Mouse (Mus musculus) heart, embryonic 14.5 days (tissue): ENCODE data around the gene F12. TPM values are rescaled to one million over a fixed set of nuclear protein-coding genes. Genes with fewer than 3 reads are reported as not detected.

Experiments
- ATAC-seq: fragments of 200-750 bp; cut with Nextera tagmentation; 2 replicates; pipeline ENCODE4 v1.8.0; 2017; ENCODE audit warnings: low read depth, moderate TSS enrichment; ENCODE audit not compliant: insufficient number of reproducible peaks, insufficient read depth, low FRiP score
- H3K27ac ChIP-seq, 2 experiments: fragments of 200-500 bp in 1 of 2; fragments of 300-500 bp in 1 of 2; sonication (generic) in 1 of 2; replicated peaks in 1 of 2; 2 replicates each; pipeline ENCODE4 v1.5.1; 2012 to 2014; ENCODE audit warnings: low read depth in 2 of 2, low read length in 2 of 2, control low read depth in 1 of 2, mild to moderate bottlenecking in 1 of 2, mixed read lengths in 1 of 2; ENCODE audit not compliant: control insufficient read depth in 1 of 2, insufficient read depth in 1 of 2
- H3K27me3 ChIP-seq: fragments of 300-500 bp; sonication (generic); 2 replicates; pipeline ENCODE4 v1.6.1; 2014; ENCODE audit warnings: mild to moderate bottlenecking, low read length, control low read depth; ENCODE audit not compliant: control insufficient read depth, insufficient read depth
- H3K36me3 ChIP-seq: fragments of 300-500 bp; sonication (generic); 2 replicates; pipeline ENCODE4 v1.6.1; 2014; ENCODE audit warnings: mild to moderate bottlenecking, control low read depth, low read length, mixed read lengths; ENCODE audit not compliant: control insufficient read depth, insufficient read depth
- H3K4me1 ChIP-seq, 2 experiments: fragments of 200-500 bp in 1 of 2; fragments of 300-500 bp in 1 of 2; sonication (generic) in 1 of 2; 2 replicates each; pipeline ENCODE4 v1.6.1; 2012 to 2014; ENCODE audit warnings: low read length in 2 of 2, control low read depth in 1 of 2, mixed read lengths in 1 of 2; ENCODE audit not compliant: control insufficient read depth in 2 of 2, insufficient read depth in 2 of 2
- H3K4me2 ChIP-seq: fragments of 300-500 bp; sonication (generic); 2 replicates; pipeline ENCODE4 v1.6.1; 2014; ENCODE audit warnings: mild to moderate bottlenecking, low read length
- H3K4me3 ChIP-seq, 2 experiments: fragments of 200-500 bp in 1 of 2; fragments of 300-500 bp in 1 of 2; sonication (generic) in 1 of 2; 2 replicates each; pipeline ENCODE4 v1.5.1; 2012 to 2014; ENCODE audit warnings: low read length in 2 of 2, mild to moderate bottlenecking in 2 of 2, control low read depth in 1 of 2, low read depth in 1 of 2, moderate library complexity in 1 of 2; ENCODE audit not compliant: control insufficient read depth in 1 of 2, insufficient read depth in 1 of 2
- H3K9ac ChIP-seq: fragments of 300-500 bp; sonication (generic); 2 replicates; pipeline ENCODE4 v1.6.1; 2014; ENCODE audit warnings: mild to moderate bottlenecking, low read length
- H3K9me3 ChIP-seq: fragments of 300-500 bp; sonication (generic); 2 replicates; pipeline ENCODE4 v1.6.1; 2016; ENCODE audit warnings: low read length, control low read depth; ENCODE audit not compliant: control insufficient read depth
- WGBS: fragments of 180-500 bp; shearing (Covaris S2); extraction: QIAGEN DNeasy Blood & Tissue Kit; methylation state at CpG from one replicate; pipeline ENCODE4 v1.1.7; 2014; 5-methylcytosine and 5-hydroxymethylcytosine counted together
- polyA plus RNA-seq: library from polyadenylated mRNA; unstranded; fragments of >200 nt; fragmentation: Nextera tagmentation; extraction: Ambion mirVana; gene quantifications from 2 replicates; pipeline ENCODE4 v1.2.1, GENCODE M21; 2014

Gene F12
- polyA plus RNA-seq, 1 experiment from 2014 or later, result not detected

DNA sequence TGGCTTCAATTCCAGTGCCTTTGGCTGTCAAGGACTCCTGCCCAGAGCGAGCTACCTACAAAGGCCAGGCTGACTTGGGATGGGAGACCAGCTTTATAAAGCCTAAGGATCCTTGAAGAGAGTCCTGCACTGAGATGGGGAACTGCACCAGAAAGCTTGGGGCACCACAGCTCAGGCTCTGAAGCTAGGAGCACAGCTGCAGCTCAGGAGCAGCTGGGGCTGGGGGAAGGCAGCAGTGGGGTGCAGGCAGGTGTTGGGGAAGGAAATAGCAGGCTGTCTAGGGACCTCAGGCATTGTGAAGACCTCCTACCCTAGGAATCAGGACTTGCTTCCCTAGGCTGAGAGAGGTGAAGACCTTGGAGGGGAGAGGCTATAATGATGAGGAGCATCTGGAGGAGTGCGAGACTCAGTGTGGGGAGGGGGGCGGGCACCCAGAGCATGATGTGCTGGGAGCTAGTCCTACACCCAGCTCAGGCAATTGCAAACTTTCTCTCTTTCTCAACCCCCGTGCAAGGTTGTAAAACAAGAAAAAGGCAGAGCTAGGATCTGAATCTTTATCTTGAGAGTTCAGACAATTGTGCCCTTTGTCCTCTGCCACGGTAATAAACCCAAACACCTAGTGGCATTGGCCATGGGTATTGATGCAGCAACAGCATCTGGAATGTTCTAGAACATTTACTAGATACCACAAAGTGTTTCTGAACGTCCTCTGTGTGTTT, 52.2 kb downstream of the F12 start:
- H3K9me3 ChIP-seq, result no peaks in the 10 kb centered on the region
- no peak overlapping the region for H3K4me3 ChIP-seq
- no peak overlapping the region for H3K27ac ChIP-seq
- H3K4me2 ChIP-seq, result no peak overlapping the region
- no peak for ATAC-seq
- WGBS, result 54% methylated on average over 6 of the region's 6 CpGs
- H3K4me1 ChIP-seq, result peaks cover 0 to 3% of the 10 kb centered on the region in 2 experiments; a peak in 2 of 4 replicates
- H3K36me3 ChIP-seq, result no peaks in the 10 kb centered on the region
- no peak overlapping the region for H3K9ac ChIP-seq
- peaks cover 63% of the 10 kb centered on the region for H3K27me3 ChIP-seq

DNA sequence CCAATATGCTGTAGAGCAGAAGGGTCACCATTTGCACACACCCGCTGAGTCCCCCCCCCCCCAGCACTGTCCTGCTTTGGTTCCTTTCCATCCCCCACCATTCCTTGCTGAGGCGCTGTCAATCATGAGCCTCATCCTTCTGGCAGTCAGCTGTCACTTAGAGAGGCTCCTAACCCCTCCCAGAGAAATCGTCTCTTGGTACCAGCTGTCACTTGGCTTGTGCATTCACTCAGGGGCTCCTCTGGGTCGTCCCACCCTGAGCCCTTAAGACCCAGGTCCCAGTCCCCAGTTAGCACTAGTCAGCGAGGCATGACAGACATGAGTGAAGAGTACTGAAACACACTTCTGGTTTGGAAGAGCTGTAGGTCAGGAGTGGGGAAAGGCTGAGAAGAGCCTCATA, 54.9 kb downstream of the F12 start:
- H3K4me1 ChIP-seq, result peaks cover 0 to 3% of the 10 kb centered on the region in 2 experiments; a peak in 1 of 4 replicates
- peaks cover 40% of the 10 kb centered on the region for H3K27me3 ChIP-seq
- 44% methylated on average over 4 of the region's 5 CpGs for WGBS
- ATAC-seq, result no peak
- no peaks in the 10 kb centered on the region for H3K36me3 ChIP-seq
- no peak overlapping the region for H3K27ac ChIP-seq
- no peak overlapping the region for H3K9ac ChIP-seq
- H3K9me3 ChIP-seq, result no peaks in the 10 kb centered on the region
- no peak overlapping the region for H3K4me3 ChIP-seq
- H3K4me2 ChIP-seq, result no peak overlapping the region

DNA sequence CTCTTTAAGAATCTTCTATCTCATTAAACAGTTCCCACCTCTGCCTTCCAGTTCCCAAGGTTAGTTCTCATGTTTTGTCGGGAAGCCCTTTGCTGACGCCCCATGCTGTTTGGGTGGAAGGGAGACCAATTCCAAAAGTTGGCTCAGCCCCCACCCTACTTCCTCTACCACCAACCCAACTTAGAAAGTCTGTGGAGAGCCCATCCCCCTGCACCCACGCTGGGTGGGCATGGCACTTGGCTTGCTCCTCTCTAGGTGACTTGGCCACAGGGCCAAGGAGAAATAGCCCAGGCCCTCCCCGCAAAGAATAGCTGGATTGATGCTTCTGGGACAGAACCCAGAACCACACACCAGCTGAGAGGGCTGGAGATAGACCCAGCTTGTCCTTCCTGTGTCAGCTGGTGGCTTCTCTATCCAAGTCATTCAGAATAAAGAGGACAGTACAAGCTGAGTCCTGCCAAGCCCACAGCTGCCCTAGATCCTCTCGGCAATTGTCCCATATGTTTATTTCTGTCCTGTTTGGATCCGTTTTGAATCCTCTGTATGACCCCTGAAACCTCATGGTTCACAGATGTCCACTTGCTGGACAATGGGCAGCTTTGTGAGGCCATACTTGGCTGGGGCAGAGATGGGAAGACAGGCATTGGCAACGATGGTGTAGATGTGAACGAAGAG, 55.4 kb downstream of the F12 start:
- Histone ChIP-seq H3K27ac (no peak overlapping the region), H3K4me1 (peaks cover 0 to 3% of the 10 kb centered on the region in 2 experiments; a peak in 1 of 4 replicates), H3K36me3 (no peaks in the 10 kb centered on the region), H3K9ac (no peak overlapping the region), H3K27me3 (peaks cover 40% of the 10 kb centered on the region), H3K9me3 (no peaks in the 10 kb centered on the region), H3K4me2 (no peak overlapping the region), H3K4me3 (no peak overlapping the region)
- no peak for ATAC-seq
- 66% methylated on average over 8 of the region's 8 CpGs for WGBS

DNA sequence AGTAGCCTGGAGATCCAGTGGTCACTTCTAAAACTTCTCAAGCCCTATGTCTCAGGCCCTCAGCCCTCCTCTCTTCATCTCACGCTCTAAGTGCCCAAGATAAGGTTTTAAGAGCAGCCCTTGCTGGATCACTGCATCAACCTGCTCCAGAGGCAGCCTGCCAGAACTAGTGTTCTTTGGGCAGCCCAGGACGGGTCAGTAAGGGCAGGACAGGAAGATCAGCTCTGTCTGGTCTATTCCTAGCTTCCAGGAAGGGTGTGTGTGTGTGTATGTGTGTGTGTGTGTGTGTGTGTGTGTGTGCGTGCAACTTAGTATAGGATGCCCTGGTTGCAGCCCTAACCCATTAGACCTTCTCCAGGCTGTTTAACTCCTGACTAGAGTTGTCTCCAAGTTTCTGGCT, 56.4 kb downstream of the F12 start:
- no peaks in the 10 kb centered on the region for H3K36me3 ChIP-seq
- no peak overlapping the region for H3K9ac ChIP-seq
- no peak overlapping the region for H3K4me3 ChIP-seq
- H3K27ac ChIP-seq, result no peak overlapping the region
- 17% methylated on average over 3 of the region's 3 CpGs for WGBS
- H3K27me3 ChIP-seq, result peaks cover 36% of the 10 kb centered on the region
- H3K9me3 ChIP-seq, result no peaks in the 10 kb centered on the region
- no peak overlapping the region for H3K4me2 ChIP-seq
- H3K4me1 ChIP-seq, result peaks cover 0 to 3% of the 10 kb centered on the region in 2 experiments; a peak in 1 of 4 replicates
- no peak for ATAC-seq

DNA sequence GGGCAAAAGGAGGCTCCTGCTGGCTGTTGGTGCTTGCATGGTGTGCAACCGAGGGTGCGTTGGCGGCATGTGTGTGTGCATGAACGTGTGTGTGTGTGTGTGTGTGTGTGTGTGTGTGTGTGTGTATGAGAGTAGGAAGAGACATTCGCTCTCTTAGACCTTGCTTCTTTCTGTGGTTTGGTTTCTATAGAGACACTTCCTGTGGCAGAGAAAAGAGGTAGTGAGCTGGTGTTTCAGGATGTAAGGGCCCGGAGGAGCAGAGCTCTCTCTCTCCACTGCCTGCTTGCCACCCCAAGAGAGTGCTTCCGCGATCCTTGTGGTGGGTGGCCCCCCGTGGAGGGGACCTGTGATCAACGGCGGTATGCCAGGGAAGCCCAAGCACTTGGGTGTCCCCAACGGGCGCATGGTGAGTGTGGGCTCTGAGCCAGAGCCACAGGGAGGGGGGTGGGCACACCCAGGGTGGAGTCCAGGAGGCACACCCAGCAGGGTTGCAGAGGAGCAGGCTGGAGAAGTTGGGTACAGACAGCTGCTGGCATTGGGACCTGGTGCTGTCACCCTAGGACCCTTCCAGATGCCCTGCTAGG, 57.0 kb downstream of the F12 start, which contains the start of gene Rgs14:
Gene Rgs14, plus strand, starts transcription at position 202 of the 584 bp plus-strand sequence.
- no peak within 1 kb of the TSS for H3K27ac ChIP-seq
- H3K4me3 ChIP-seq, result no peak within 1 kb of the TSS
- H3K36me3 ChIP-seq, result no peaks in the 10 kb centered on the region
- no peak within 1 kb of the TSS for H3K4me2 ChIP-seq
- no peak for ATAC-seq
- H3K27me3 ChIP-seq, result peaks cover 30% of the 10 kb centered on the region
- H3K9ac ChIP-seq, result no peak within 1 kb of the TSS
- 51% methylated on average over 13 of the region's 13 CpGs for WGBS
- no peaks in the 10 kb centered on the region for H3K9me3 ChIP-seq
- peaks cover 0 to 3% of the 10 kb centered on the region in 2 experiments; a peak in 1 of 4 replicates for H3K4me1 ChIP-seq

DNA sequence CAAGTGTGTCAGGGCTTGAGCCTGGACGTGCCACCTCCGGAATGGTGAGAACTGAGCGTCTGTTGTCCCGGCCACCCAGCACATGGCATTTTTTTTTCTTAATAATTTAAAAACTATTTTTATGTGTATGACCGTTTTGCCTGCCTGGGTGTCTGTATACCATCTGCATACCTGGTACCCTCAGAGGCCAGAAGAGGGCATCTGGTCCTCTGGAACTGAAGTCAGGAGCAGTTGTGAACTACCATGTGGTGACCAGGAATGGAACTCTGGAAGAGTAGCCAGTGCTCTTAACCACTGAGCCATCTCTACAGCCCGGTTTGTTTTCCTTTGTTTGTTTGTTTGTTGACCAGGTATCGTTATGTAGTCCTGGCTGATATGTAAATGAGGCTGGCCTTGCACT, 58.2 kb downstream of the F12 start:
- no peaks in the 10 kb centered on the region for H3K9me3 ChIP-seq
- no peak overlapping the region for H3K4me3 ChIP-seq
- H3K27me3 ChIP-seq, result peaks cover 21% of the 10 kb centered on the region
- no peak overlapping the region for H3K4me2 ChIP-seq
- no peaks in the 10 kb centered on the region for H3K36me3 ChIP-seq
- H3K4me1 ChIP-seq, result peaks cover 0 to 3% of the 10 kb centered on the region in 2 experiments; a peak in 1 of 4 replicates
- no peak for ATAC-seq
- 68% methylated on average over 7 of the region's 7 CpGs for WGBS
- H3K9ac ChIP-seq, result no peak overlapping the region
- no peak overlapping the region for H3K27ac ChIP-seq
